In the genomic region with DNA sequence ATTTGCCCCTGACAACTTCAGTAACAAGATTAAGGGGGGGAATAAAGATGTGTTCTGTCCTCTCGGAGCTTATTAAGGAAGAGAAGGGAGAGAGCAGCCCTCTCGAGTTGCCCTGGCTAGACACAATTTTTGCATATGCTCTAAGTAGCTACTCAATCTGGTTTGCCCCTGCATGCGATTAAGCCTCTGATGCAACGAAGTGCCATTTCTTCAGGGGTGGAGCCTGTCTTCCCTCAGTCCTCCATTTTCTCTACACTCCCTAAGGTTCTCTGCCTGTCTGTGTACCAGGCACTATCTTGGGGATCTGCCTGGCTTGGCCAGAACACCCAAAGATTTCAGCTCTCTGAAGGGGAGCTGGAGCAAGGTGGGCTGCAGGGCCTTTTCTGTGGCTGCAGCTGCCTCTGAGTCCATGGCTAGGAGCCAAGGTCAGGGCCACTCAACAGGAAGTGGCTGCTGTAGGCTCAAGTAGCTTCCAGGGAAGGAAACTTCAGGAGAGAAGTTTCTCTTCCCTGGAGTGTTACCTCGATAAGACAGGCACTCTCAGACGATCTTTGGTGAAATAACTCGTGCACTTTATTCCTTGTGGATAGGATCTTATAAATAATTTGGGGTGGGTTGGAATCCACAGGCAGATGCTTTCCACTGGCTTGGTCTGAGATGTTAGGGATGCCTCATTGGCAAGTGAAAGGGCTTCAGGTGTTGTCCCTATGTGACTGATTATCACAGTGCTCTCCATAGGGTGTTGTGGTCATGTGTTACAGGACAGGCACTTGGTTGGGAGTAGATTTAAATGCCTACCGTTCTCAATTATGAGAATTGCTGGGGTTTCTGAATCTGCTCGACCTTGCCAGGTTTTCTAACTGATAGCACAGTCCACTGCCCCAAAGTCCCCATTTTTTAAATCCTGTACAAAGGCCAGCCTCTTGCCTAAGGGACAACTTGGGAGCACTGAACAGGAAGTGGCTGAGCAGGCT, we compare ENCODE assay signal across 14 mouse cellular contexts. TPM values are rescaled to one million over a fixed set of nuclear protein-coding genes. Genes with fewer than 3 reads are reported as not detected.
DNase-seq lines count a peak whose midpoint lies in the region; ATAC-seq lines count a peak whose summit lies in the region.
"Had no signal": no experiment of that assay in that cellular context is flagged by ENCODE, and none has a peak within 500 bp of the region (broad histone marks: within the 10 kb centered on the region; RNA-seq: fewer than 3 reads in every experiment).

No protein-coding gene starts in this region.

- no peaks in the 10 kb centered on the region for H3K9me3 ChIP-seq in embryonic facial prominence, embryonic 11.5 days (replicated peaks; ENCODE audit: control insufficient read depth, low read length)
- H3K9me3 ChIP-seq in embryonic facial prominence, embryonic 10.5 days = no peaks in the 10 kb centered on the region
- no peaks in the 10 kb centered on the region for H3K9me3 ChIP-seq in hindbrain, embryonic 13.5 days
- H3K9me3 ChIP-seq: forebrain, embryonic 10.5 days; midbrain, embryonic 12.5 days; stomach, embryonic 15.5 days had no signal

- no peaks in the 10 kb centered on the region for H3K4me1 ChIP-seq in embryonic facial prominence, embryonic 11.5 days (ENCODE audit: control insufficient read depth, insufficient read depth, low read length)
- H3K4me1 ChIP-seq in embryonic facial prominence, embryonic 10.5 days = peaks cover 9% of the 10 kb centered on the region; the same call in 1 of the 2 replicates
- no peaks in the 10 kb centered on the region for H3K4me1 ChIP-seq in hindbrain, embryonic 13.5 days (replicated peaks)
- H3K4me1 ChIP-seq: midbrain, embryonic 12.5 days; stomach, embryonic 15.5 days had no signal

- no peak overlapping the region for H3K4me3 ChIP-seq in embryonic facial prominence, embryonic 11.5 days (ENCODE audit: low read depth, low read length)
- no peak overlapping the region for H3K4me3 ChIP-seq in embryonic facial prominence, embryonic 10.5 days
- no peak overlapping the region for H3K4me3 ChIP-seq in hindbrain, embryonic 13.5 days
- H3K4me3 ChIP-seq: forebrain, embryonic 10.5 days; midbrain, embryonic 12.5 days; stomach, embryonic 15.5 days had no signal

- DNase-seq in embryonic facial prominence, embryonic 11.5 days (ENCODE audit: low spot score) = peak; percentile 5
- no peak for DNase-seq in embryonic facial prominence, embryonic 10.5 days (ENCODE audit: low spot score)
- DNase-seq in kidney, postnatal 10 days = peak; percentile 54
- DNase-seq in kidney, adult 8-10 months = no peak
- DNase-seq in lung, postnatal 4 days = peak; percentile 49 to 58
- DNase-seq in left cerebral cortex, postnatal 25 days (ENCODE audit: low spot score in 2 of 2) = no peak
- DNase-seq: cerebellum, adult 11 months; right cerebral cortex, postnatal 4 days had no signal

- no peak for ATAC-seq in embryonic facial prominence, embryonic 11.5 days (replicated peaks; ENCODE audit: insufficient number of reproducible peaks, low FRiP score, low TSS enrichment, low read depth)
- peak; percentile 44 for ATAC-seq in granulocyte monocyte progenitor cell, adult 5-6 weeks (replicated peaks; ENCODE audit: poor library complexity, severe bottlenecking)
- no peak for ATAC-seq in hindbrain, embryonic 13.5 days (ENCODE audit: low FRiP score)
- ATAC-seq: intestine, postnatal 0 days had no signal

- H3K4me2 ChIP-seq in embryonic facial prominence, embryonic 11.5 days (ENCODE audit: low read depth, low read length) = no peak overlapping the region
- no peak overlapping the region for H3K4me2 ChIP-seq in hindbrain, embryonic 13.5 days
- H3K4me2 ChIP-seq: midbrain, embryonic 12.5 days; stomach, embryonic 15.5 days had no signal

- H3K9ac ChIP-seq in embryonic facial prominence, embryonic 11.5 days (replicated peaks; ENCODE audit: low read length) = no peak overlapping the region
- H3K9ac ChIP-seq in hindbrain, embryonic 13.5 days = no peak overlapping the region
- H3K9ac ChIP-seq: midbrain, embryonic 12.5 days; stomach, embryonic 15.5 days had no signal

- H3K36me3 ChIP-seq in embryonic facial prominence, embryonic 11.5 days (replicated peaks; ENCODE audit: control insufficient read depth, insufficient read depth, low read depth, low read length) = no peaks in the 10 kb centered on the region
- no peaks in the 10 kb centered on the region for H3K36me3 ChIP-seq in embryonic facial prominence, embryonic 10.5 days (replicated peaks)
- no peaks in the 10 kb centered on the region for H3K36me3 ChIP-seq in hindbrain, embryonic 13.5 days
- H3K36me3 ChIP-seq: forebrain, embryonic 10.5 days; midbrain, embryonic 12.5 days; stomach, embryonic 15.5 days had no signal

- WGBS in embryonic facial prominence, embryonic 11.5 days = 76% methylated on average over 9 of the region's 9 CpGs
- WGBS in embryonic facial prominence, embryonic 10.5 days = 73% methylated on average over 9 of the region's 9 CpGs
- WGBS in hindbrain, embryonic 13.5 days = 86% methylated on average over 9 of the region's 9 CpGs

- H3K27ac ChIP-seq in embryonic facial prominence, embryonic 11.5 days (replicated peaks; ENCODE audit: low read depth, low read length) = no peak overlapping the region
- no peak overlapping the region; the same call in 1 of the 2 replicates for H3K27ac ChIP-seq in embryonic facial prominence, embryonic 10.5 days (replicated peaks)
- H3K27ac ChIP-seq in hindbrain, embryonic 13.5 days = no peak overlapping the region
- H3K27ac ChIP-seq: forebrain, embryonic 10.5 days; midbrain, embryonic 12.5 days; stomach, embryonic 15.5 days had no signal

- intact Hi-C loops in left cerebral cortex, postnatal 25 days (cut with DNase I) = loop anchor here (5.0 kb wide), 2 partner anchors 57 to 152 kb away; no protein-coding TSS in a partner anchor

- H3K27me3 ChIP-seq in embryonic facial prominence, embryonic 11.5 days (ENCODE audit: control insufficient read depth, insufficient read depth, low read length) = no peaks in the 10 kb centered on the region
- H3K27me3 ChIP-seq in embryonic facial prominence, embryonic 10.5 days (replicated peaks; ENCODE audit: low read depth, poor library complexity, severe bottlenecking) = no peaks in the 10 kb centered on the region
- H3K27me3 ChIP-seq in hindbrain, embryonic 13.5 days = no peaks in the 10 kb centered on the region
- H3K27me3 ChIP-seq: stomach, embryonic 15.5 days had no signal

RNA-seq across cellular contexts. Expression of gene Lyst, which starts 40.2 kb away (rescaled TPM):
- 1.6 and 2.3 TPM in 2 replicates for polyA plus RNA-seq in embryonic facial prominence, embryonic 11.5 days (2014; fragmentation: Nextera tagmentation; extraction: Ambion mirVana)
- polyA plus RNA-seq in embryonic facial prominence, embryonic 10.5 days (2016; fragmentation: Nextera tagmentation; extraction: Ambion mirVana) = 3.5 and 3.6 TPM in 2 replicates
- 68.7 and 69.9 TPM in 2 replicates for total RNA-seq in granulocyte monocyte progenitor cell, adult 5-6 weeks (2014; fragmentation: Nextera tagmentation)
- 77.8 and 90.0 TPM in 2 replicates for total RNA-seq in granulocyte monocyte progenitor cell, adult 5-6 weeks (2017)
- 6.5 and 7.6 TPM in 2 replicates for polyA plus RNA-seq in hindbrain, embryonic 13.5 days (2015; fragmentation: Nextera tagmentation; extraction: Ambion mirVana)
- total RNA-seq in left cerebral cortex, postnatal 25 days (2021) = 10 to 100 TPM; 47.8 to 57.3 TPM

Comparison
In these comparisons a context has a peak if more than half of its experiments do, and no peak if none do; other contexts are left out.
1. DNase-seq: peak in embryonic facial prominence, embryonic 11.5 days (single experiment), kidney, postnatal 10 days (single experiment) and lung, postnatal 4 days (2 of 2); none in embryonic facial prominence, embryonic 10.5 days (single experiment), kidney, adult 8-10 months (0 of 2) and left cerebral cortex, postnatal 25 days (0 of 2).